Mouse (Mus musculus) heart, postnatal 0 days (tissue): ENCODE measurements at regions not wholly inside any gene's neighbourhood (a gene's known extent, or its start where the extent isn't known, plus 50 kb on each side); places are given as distances from the start of the nearest gene placed in this dataset. TPM values are rescaled to one million over a fixed set of nuclear protein-coding genes. Genes with fewer than 3 reads are reported as not detected.

Experiments used
- ATAC-seq: fragments of 200-750 bp; cut with Nextera tagmentation; 2 replicates; pipeline ENCODE4 v1.8.0; 2017; ENCODE audit warnings: low read depth, moderate number of reproducible peaks, moderate library complexity; ENCODE audit not compliant: insufficient read depth
- DNase-seq: peaks from one replicate; pipeline ENCODE4 v3.0.0-alpha.2; 2016; ENCODE audit warnings: low spot score
- H3K27ac ChIP-seq: fragments of 300-500 bp; sonication (generic); 2 replicates; pipeline ENCODE4 v1.5.1; 2014; ENCODE audit warnings: low read depth, mild to moderate bottlenecking
- H3K27me3 ChIP-seq: fragments of 300-500 bp; sonication (generic); 2 replicates; pipeline ENCODE4 v1.6.1; 2014; ENCODE audit warnings: low read length, mixed read lengths; ENCODE audit not compliant: control insufficient read depth, insufficient read depth
- H3K36me3 ChIP-seq: fragments of 300-500 bp; sonication (generic); replicated peaks from 2 replicates; pipeline ENCODE4 v1.6.1; 2014; ENCODE audit warnings: low read length, mixed read lengths; ENCODE audit not compliant: control insufficient read depth, insufficient read depth
- H3K4me1 ChIP-seq: fragments of 300-500 bp; sonication (generic); 2 replicates; pipeline ENCODE4 v1.6.1; 2014; ENCODE audit warnings: antibody characterized with exemption; ENCODE audit not compliant: control insufficient read depth, insufficient read depth
- H3K4me2 ChIP-seq: fragments of 300-500 bp; sonication (generic); 2 replicates; pipeline ENCODE4 v1.6.1; 2014; ENCODE audit warnings: low read depth, mild to moderate bottlenecking, low read length, moderate library complexity
- H3K4me3 ChIP-seq: fragments of 300-500 bp; sonication (generic); 2 replicates; pipeline ENCODE4 v1.5.1; 2014; ENCODE audit warnings: low read depth, low read length
- H3K9ac ChIP-seq: fragments of 300-500 bp; sonication (generic); replicated peaks from 2 replicates; pipeline ENCODE4 v1.6.1; 2014; ENCODE audit warnings: low read depth, low read length, mixed read lengths
- H3K9me3 ChIP-seq: fragments of 300-500 bp; sonication (generic); replicated peaks from 2 replicates; pipeline ENCODE4 v1.6.1; 2016; ENCODE audit warnings: low read length; ENCODE audit not compliant: control insufficient read depth
- CTCF ChIP-seq: IDR thresholded peaks from 2 replicates; pipeline ENCODE4 v1.5.1; 2016; ENCODE audit warnings: antibody characterized with exemption, control low read depth, low read depth
- EP300 ChIP-seq: IDR thresholded peaks from 2 replicates; pipeline ENCODE4 v1.6.1; 2016; ENCODE audit warnings: antibody characterized with exemption, low read depth
- WGBS: fragments of 180-500 bp; shearing (Covaris S2); extraction: QIAGEN DNeasy Blood & Tissue Kit; methylation state at CpG from one replicate; pipeline ENCODE4 v1.1.7; 2014; 5-methylcytosine and 5-hydroxymethylcytosine counted together
- microRNA counts: library from miRNA; unstranded; fragments of <30 nt; microRNA quantifications from one replicate; lab custom pipeline; 2015
- microRNA-seq: library from miRNA; unstranded; fragments of <30 nt; microRNA quantifications from one replicate; pipeline ENCODE4, GENCODE M21; 2016

DNA sequence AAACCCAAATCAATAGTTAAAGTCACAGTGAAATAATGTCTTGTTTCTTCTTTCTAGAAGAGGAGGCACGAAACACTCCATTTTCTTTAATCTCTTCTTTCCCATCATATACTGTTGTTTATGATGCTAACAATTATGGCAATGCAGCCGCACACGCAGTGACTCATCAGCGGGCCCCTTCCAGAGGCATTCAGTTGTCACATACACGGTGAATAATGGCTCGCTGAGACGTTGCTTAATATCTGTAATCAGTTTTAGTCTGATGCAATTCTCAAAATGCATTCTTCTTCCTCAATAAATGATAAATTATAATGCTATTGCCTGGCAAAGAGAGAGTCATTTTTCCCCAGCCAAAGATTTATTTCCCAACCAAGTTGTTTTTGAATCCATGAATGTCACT, 70.8 kb upstream of the Fam216b start:
- ATAC-seq (no peak), DNase-seq (no peak)
- Histone ChIP-seq H3K36me3 (no peaks in the 10 kb centered on the region), H3K4me1 (no peaks in the 10 kb centered on the region), H3K4me2 (no peak overlapping the region), H3K27me3 (no peaks in the 10 kb centered on the region), H3K27ac (no peak overlapping the region), H3K4me3 (no peak overlapping the region), H3K9me3 (no peaks in the 10 kb centered on the region), H3K9ac (no peak overlapping the region)
- WGBS = 83% methylated on average over 7 of the region's 7 CpGs
- TF ChIP-seq EP300 = no peak

DNA sequence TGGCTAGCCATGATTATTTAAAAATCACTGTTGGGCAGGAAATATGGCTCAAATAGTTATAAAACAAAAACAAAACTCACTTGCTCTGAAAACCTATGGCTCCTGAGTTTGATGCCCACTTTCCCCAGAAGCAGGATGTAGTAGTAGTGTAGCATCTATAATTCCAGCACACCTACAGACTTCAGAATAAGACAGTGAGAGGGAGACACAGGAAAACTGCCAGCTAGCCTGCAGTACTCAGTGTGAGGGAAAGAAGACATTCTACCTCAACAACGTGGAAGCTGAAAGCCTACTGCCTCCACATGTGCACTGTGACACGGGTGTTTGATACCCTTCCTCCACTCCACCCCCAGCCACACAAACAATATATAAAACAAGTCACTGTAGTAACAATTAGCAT, 68.9 kb upstream of the Fam216b start:
- WGBS = 62% methylated on average over 2 of the region's 2 CpGs
- Histone ChIP-seq H3K4me1 (no peaks in the 10 kb centered on the region), H3K4me3 (no peak overlapping the region), H3K9ac (no peak overlapping the region), H3K27me3 (no peaks in the 10 kb centered on the region), H3K4me2 (no peak overlapping the region), H3K9me3 (no peaks in the 10 kb centered on the region), H3K27ac (no peak overlapping the region), H3K36me3 (no peaks in the 10 kb centered on the region)
- no peak for DNase-seq
- TF ChIP-seq EP300 (no peak), CTCF (no peak)
- ATAC-seq = no peak

DNA sequence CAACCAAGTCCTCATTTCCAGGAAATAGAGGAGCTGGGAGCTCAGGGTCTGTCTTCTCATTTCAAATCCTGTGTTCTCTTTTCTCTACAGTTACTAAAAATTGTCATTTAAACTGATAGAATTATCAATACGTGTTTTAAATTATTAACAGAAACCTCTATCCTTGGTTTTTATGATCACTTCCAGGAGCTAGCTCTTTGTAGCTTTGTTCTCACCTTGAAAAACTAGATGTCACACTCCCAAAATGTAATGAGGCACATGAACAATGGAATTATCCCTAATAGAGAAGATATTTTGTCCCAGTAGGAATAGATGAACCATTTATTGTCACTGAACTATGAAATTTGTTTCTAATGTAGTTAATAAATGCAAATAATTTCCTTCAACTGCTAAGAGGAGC, 60.0 kb upstream of the Fam216b start:
- Histone ChIP-seq H3K4me2 (no peak overlapping the region), H3K9me3 (peaks cover 8% of the 10 kb centered on the region; the same call in 1 of the 2 replicates), H3K27me3 (no peaks in the 10 kb centered on the region), H3K27ac (no peak overlapping the region), H3K9ac (no peak overlapping the region), H3K36me3 (no peaks in the 10 kb centered on the region), H3K4me1 (no peaks in the 10 kb centered on the region; the same call in 1 of the 2 replicates), H3K4me3 (no peak overlapping the region)
- no peak for ATAC-seq
- WGBS = 85% methylated on average over 1 of the region's 1 CpGs
- DNase-seq = no peak
- TF ChIP-seq EP300 (no peak), CTCF (no peak)

DNA sequence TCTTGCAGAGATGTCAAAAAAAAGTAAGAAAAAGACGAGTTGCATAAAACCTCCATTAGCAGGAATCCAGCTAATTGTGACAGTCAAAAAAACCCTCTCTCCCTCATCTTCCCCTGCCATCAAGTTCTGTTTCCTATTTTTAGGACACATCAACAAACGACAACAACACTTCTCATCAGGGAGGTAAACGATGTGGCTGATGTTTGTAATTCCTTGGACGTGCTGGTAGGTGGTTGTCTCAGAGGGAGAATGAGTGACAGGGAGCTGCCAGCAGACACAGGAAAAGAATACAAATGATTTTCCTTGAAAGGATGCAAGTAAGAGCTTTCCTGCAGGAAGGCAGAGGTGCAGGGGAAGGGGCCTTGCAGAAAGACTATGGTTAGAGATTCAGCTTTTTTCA, 54.9 kb upstream of the Fam216b start:
- H3K27ac ChIP-seq = no peak overlapping the region
- H3K36me3 ChIP-seq = no peaks in the 10 kb centered on the region
- H3K9ac ChIP-seq = no peak overlapping the region
- no peak overlapping the region for H3K4me2 ChIP-seq
- no peaks in the 10 kb centered on the region; the same call in 1 of the 2 replicates for H3K4me1 ChIP-seq
- 28% methylated on average over 4 of the region's 4 CpGs for WGBS
- no peaks in the 10 kb centered on the region for H3K27me3 ChIP-seq
- no peak for TF ChIP-seq EP300
- TF ChIP-seq CTCF = no peak
- DNase-seq = no peak
- no peak for ATAC-seq
- peaks cover 8% of the 10 kb centered on the region; the same call in 1 of the 2 replicates for H3K9me3 ChIP-seq
- no peak overlapping the region for H3K4me3 ChIP-seq

MicroRNAs encoded in the stretch of these regions (microRNA counts, 519-probe panel; counts per million panel counts)
- not detected for microRNA mmu-miR-1971 (lab: Ali Mortazavi, UCI)

Small RNAs in the stretch of these regions (microRNA-seq; reads per million reads assigned to microRNA genes)
- gene Mir1971 = not detected
